Mouse (Mus musculus): ENCODE measurements around the gene Pgd. TPM values are rescaled to one million over a fixed set of nuclear protein-coding genes. Genes with fewer than 3 reads are reported as not detected.
"Not testable (repeated sequence)": the region's sequence is repeated elsewhere in the genome, so short reads cannot be mapped to it uniquely, and the experiment has no call there.

Pgd gene
- polyA plus RNA-seq (2015; fragmentation: Nextera tagmentation; extraction: Ambion mirVana): 93.7 and 100 TPM in 2 replicates

DNA sequence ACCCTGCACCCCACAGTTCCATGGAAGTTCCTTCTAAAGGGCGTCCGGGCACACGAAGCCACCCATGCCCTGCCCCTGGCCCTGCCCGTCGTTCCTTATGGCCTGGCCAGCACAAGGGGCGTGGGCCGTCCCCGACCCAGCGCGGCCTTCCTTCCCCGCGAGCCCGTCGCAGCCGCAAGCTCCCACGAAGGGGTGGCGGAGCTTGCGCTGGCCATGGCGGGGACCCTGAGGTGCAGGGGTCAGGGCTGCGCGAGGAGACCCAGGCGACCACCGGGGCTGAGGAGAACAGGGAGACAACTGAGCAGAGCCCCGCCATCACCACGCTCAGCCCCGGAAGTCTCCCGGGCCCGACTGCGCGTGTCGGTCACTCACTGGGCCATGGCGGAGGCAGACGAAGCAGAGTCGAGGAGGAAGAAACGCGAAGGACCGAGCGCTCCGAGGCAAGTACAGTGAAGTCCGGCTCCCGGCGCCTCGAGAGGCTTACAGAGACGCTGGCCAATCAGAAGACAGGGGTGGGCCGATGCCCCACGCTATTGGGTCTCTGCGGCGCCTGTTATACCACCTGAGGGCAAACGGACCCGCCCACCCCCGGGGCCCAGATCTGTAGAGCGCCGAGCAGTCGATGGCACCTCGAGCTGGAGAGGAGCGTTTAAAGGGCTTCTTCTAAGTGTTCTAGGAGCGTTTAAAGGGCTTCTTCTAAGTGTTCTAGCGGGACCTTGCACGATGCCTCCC lies at the start of gene Pgd:
Gene Pgd, minus strand, starts transcription at position 557 of the 732 bp plus-strand sequence.
- Histone ChIP-seq H3K4me3 (peak within 1 kb of the TSS; percentile 87), H3K9me3 (no peaks in the 10 kb centered on the region), H3K27me3 (no peaks in the 10 kb centered on the region), H3K4me2 (peak within 1 kb of the TSS; percentile 85), H3K36me3 (peaks cover 25% of the 10 kb centered on the region), H3K4me1 (peaks cover 12% of the 10 kb centered on the region), H3K9ac (peak within 1 kb of the TSS; percentile 91), H3K27ac (peak within 1 kb of the TSS; percentile 87)
- under 1% methylated on average over 59 of the region's 59 CpGs for WGBS
- ATAC-seq (ENCODE audit: insufficient number of reproducible peaks, insufficient read depth, low FRiP score, low TSS enrichment, low read depth): peak; percentile 99

DNA sequence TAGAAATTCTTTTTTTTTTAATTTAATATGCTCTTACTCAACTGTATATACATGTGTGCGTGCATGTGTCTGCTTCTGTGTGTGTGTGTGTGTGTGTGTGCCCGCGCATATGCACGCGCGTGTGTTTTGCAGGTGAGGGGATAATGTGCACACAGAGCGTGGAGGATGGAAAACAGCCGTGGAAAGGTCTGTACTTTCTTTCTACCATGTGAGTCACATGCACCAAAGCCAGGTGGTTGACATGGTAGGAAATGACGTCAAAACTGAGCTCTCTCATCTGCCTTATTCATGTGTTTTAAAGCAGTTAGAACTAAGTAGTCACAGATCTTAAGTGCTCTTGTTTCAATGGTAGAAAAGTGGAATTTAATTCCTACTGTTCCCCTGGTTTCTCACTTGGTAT lies 49.4 kb upstream of the Pgd start:
- no peak overlapping the region for H3K4me2 ChIP-seq
- peaks cover 26% of the 10 kb centered on the region for H3K4me1 ChIP-seq
- no peak overlapping the region for H3K9ac ChIP-seq
- peak overlapping the region; percentile 1; the same call in 1 of the 2 replicates for H3K27ac ChIP-seq
- peaks cover 60% of the 10 kb centered on the region for H3K36me3 ChIP-seq
- WGBS: 53% methylated on average over 9 of the region's 9 CpGs
- no peak overlapping the region for H3K4me3 ChIP-seq
- no peak for ATAC-seq (ENCODE audit: insufficient number of reproducible peaks, insufficient read depth, low FRiP score, low TSS enrichment, low read depth)
- H3K27me3 ChIP-seq: no peaks in the 10 kb centered on the region
- H3K9me3 ChIP-seq: no peaks in the 10 kb centered on the region; the same call in 1 of the 2 replicates

DNA sequence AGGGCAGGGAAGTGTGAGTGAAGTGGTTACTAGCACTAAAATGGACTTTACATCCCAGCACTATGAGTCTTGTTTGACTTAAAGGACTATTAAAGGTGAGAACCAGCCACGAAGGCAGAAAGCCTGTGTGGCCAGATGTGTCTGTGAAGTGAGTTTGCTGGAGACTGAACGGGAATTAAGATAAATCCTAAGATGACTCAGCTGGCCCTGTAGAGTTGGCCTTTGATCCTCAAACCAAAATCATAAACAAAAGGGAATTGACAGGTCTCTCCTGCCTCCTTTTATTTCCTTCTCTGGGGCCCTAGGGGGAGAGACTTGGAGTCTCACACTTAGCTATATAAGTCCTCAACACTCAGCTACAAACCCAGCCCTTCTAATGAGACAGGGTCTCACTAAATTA lies 48.8 kb upstream of the Pgd start:
- Histone ChIP-seq H3K4me2 (no peak overlapping the region), H3K9ac (no peak overlapping the region), H3K27ac (no peak overlapping the region; the same call in 1 of the 2 replicates), H3K36me3 (peaks cover 59% of the 10 kb centered on the region), H3K4me3 (no peak overlapping the region), H3K9me3 (no peaks in the 10 kb centered on the region; the same call in 1 of the 2 replicates), H3K27me3 (no peaks in the 10 kb centered on the region), H3K4me1 (peaks cover 23% of the 10 kb centered on the region)
- no peak for ATAC-seq (ENCODE audit: insufficient number of reproducible peaks, insufficient read depth, low FRiP score, low TSS enrichment, low read depth)
- 31% methylated on average over 2 of the region's 2 CpGs for WGBS

- H3K4me2 ChIP-seq; H3K9ac ChIP-seq; H3K4me3 ChIP-seq; H3K27ac ChIP-seq; H3K9me3 ChIP-seq; ATAC-seq (ENCODE audit: insufficient number of reproducible peaks, insufficient read depth, low FRiP score, low TSS enrichment, low read depth); H3K27me3 ChIP-seq: not testable (repeated sequence)
- Histone ChIP-seq H3K4me1 (peaks cover 15% of the 10 kb centered on the region), H3K36me3 (peaks cover 64% of the 10 kb centered on the region)
- WGBS: 92% methylated on average over 2 of the region's 2 CpGs
Observed at GRCm38 (mm10) chr4:149214468-149214867, 47.9 kb upstream of the Pgd start.

GRCm38 (mm10) chr4:149213466-149213865 lies 46.9 kb upstream of the Pgd start:
- Histone ChIP-seq H3K27me3 (no peaks in the 10 kb centered on the region), H3K9me3 (no peaks in the 10 kb centered on the region; the same call in 1 of the 2 replicates), H3K4me3 (no peak overlapping the region), H3K27ac (no peak overlapping the region), H3K4me1 (peaks cover 14% of the 10 kb centered on the region), H3K36me3 (peaks cover 65% of the 10 kb centered on the region), H3K9ac (no peak overlapping the region), H3K4me2 (no peak overlapping the region)
- 96% methylated on average over 9 of the region's 9 CpGs for WGBS
- ATAC-seq (ENCODE audit: insufficient number of reproducible peaks, insufficient read depth, low FRiP score, low TSS enrichment, low read depth): no peak

DNA sequence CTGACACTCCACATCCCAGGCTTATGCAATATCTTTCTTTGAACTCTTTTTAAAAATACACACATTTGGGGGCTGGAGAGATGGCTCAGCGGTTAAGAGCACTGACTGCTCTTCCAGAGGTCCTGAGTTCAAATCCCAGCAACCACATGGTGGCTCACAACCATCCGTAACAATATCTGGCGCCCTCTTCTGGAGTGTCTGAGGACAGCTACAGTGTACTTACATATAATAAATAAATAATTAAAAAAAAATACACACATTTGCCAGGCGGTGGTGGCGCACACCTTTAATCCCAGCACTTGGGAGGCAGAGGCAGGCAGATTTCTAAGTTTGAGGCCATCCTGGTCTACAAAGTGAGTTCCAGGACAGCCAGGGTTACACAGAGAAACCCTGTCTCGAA lies 44.9 kb upstream of the Pgd start:
- H3K4me1 ChIP-seq; H3K9ac ChIP-seq; H3K9me3 ChIP-seq; H3K4me3 ChIP-seq; H3K27ac ChIP-seq; ATAC-seq (ENCODE audit: insufficient number of reproducible peaks, insufficient read depth, low FRiP score, low TSS enrichment, low read depth); H3K4me2 ChIP-seq; H3K27me3 ChIP-seq: not testable (repeated sequence)
- peaks cover 72% of the 10 kb centered on the region for H3K36me3 ChIP-seq
- 93% methylated on average over 6 of the region's 6 CpGs for WGBS

DNA sequence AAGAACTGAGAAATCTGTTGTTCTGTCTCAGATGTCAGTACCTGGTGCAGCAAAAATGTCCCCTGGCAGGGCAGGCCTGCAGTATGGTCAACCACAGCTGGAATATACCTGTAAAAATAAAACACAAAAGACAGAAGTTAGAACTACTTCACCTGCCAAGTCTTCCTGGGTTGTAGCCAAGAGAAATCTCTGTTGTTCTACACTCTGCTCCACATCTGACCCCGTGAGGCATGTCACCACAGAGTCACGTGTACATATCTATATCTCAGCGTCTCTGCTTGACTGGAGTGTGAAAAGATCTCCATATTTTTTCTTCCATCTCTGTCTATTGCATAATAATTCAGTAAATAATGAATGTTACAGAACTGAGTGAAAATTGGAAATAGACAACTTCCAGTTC lies 35.9 kb upstream of the Pgd start:
- 85% methylated on average over 3 of the region's 3 CpGs for WGBS
- no peak for ATAC-seq (ENCODE audit: insufficient number of reproducible peaks, insufficient read depth, low FRiP score, low TSS enrichment, low read depth)

GRCm38 (mm10) chr4:149201110-149201509 lies 34.5 kb upstream of the Pgd start:
- 87% methylated on average over 4 of the region's 4 CpGs for WGBS
- Histone ChIP-seq H3K4me3 (no peak overlapping the region), H3K27ac (no peak overlapping the region), H3K27me3 (no peaks in the 10 kb centered on the region), H3K4me1 (no peaks in the 10 kb centered on the region), H3K4me2 (no peak overlapping the region), H3K9me3 (no peaks in the 10 kb centered on the region), H3K9ac (no peak overlapping the region), H3K36me3 (peaks cover 76% of the 10 kb centered on the region)
- no peak for ATAC-seq (ENCODE audit: insufficient number of reproducible peaks, insufficient read depth, low FRiP score, low TSS enrichment, low read depth)

More for the DNA sequence above, 35.9 kb upstream of the Pgd start:
- H3K4me1 ChIP-seq: no peaks in the 10 kb centered on the region
- no peak overlapping the region for H3K27ac ChIP-seq
- no peaks in the 10 kb centered on the region for H3K9me3 ChIP-seq
- peaks cover 81% of the 10 kb centered on the region for H3K36me3 ChIP-seq
- no peak overlapping the region for H3K4me2 ChIP-seq
- no peaks in the 10 kb centered on the region for H3K27me3 ChIP-seq
- no peak overlapping the region for H3K4me3 ChIP-seq
- H3K9ac ChIP-seq: no peak overlapping the region

- no peaks in the 10 kb centered on the region for H3K27me3 ChIP-seq
- peaks cover 60% of the 10 kb centered on the region for H3K36me3 ChIP-seq
- H3K27ac ChIP-seq: no peak overlapping the region
- H3K4me3 ChIP-seq: no peak overlapping the region
- no peaks in the 10 kb centered on the region for H3K4me1 ChIP-seq
- no peak overlapping the region for H3K9ac ChIP-seq
- ATAC-seq (ENCODE audit: insufficient number of reproducible peaks, insufficient read depth, low FRiP score, low TSS enrichment, low read depth): no peak
- no peaks in the 10 kb centered on the region for H3K9me3 ChIP-seq
- WGBS: 85% methylated on average over 1 of the region's 1 CpGs
- no peak overlapping the region for H3K4me2 ChIP-seq
Observed at GRCm38 (mm10) chr4:149197180-149197579, 30.6 kb upstream of the Pgd start.

DNA sequence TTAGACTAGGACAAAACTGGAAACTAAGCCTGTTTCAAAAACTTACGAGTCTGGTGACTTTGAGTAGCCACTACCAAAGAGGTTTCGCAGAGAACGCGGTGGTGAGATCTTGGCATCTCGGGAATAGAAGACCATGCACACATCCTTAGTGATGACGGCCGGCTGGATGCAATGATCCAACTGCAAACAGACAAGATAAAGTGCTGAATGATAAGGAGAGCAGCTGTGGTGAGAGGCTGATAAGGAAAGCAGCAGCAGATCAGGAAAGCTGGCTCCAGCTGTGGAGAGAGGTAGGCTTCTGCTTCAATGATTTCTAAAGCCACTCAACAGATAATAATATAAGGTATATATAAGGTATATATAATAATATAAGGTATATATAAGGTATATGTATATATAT lies 24.5 kb upstream of the Pgd start:
- H3K9ac ChIP-seq: no peak overlapping the region
- H3K4me1 ChIP-seq: no peaks in the 10 kb centered on the region
- H3K36me3 ChIP-seq: peaks cover 63% of the 10 kb centered on the region
- H3K4me3 ChIP-seq: no peak overlapping the region
- ATAC-seq (ENCODE audit: insufficient number of reproducible peaks, insufficient read depth, low FRiP score, low TSS enrichment, low read depth): no peak
- no peaks in the 10 kb centered on the region for H3K27me3 ChIP-seq
- no peaks in the 10 kb centered on the region for H3K9me3 ChIP-seq
- 93% methylated on average over 7 of the region's 7 CpGs for WGBS
- no peak overlapping the region for H3K4me2 ChIP-seq
- H3K27ac ChIP-seq: no peak overlapping the region

DNA sequence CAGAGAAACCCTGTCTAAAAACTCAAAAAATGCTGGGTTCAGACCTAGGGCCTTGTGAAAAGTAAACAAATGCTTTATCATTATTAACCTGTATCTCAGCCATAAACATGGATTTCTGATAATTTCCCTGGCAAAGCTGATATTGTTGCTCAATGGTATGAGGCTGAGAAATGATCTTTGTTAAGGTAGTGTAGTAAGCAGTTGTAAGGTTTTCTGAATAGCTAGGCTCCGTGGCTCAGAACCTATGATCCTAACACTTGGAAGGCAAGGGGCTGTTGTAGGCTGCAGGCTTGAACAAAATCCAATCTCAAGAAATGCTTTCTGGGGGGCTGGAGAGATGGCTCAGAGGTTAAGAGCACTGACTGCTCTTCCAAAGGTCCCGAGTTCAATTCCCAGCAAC lies 22.0 kb upstream of the Pgd start:
- Histone ChIP-seq H3K4me1 (no peaks in the 10 kb centered on the region), H3K4me2 (no peak overlapping the region), H3K27ac (no peak overlapping the region), H3K9ac (no peak overlapping the region), H3K4me3 (no peak overlapping the region), H3K36me3 (peaks cover 80% of the 10 kb centered on the region), H3K9me3 (no peaks in the 10 kb centered on the region), H3K27me3 (no peaks in the 10 kb centered on the region)
- no peak for ATAC-seq (ENCODE audit: insufficient number of reproducible peaks, insufficient read depth, low FRiP score, low TSS enrichment, low read depth)
- 95% methylated on average over 2 of the region's 2 CpGs for WGBS

- Histone ChIP-seq H3K9ac (no peak overlapping the region), H3K4me3 (no peak overlapping the region), H3K9me3 (no peaks in the 10 kb centered on the region), H3K27me3 (no peaks in the 10 kb centered on the region), H3K36me3 (peaks cover 79% of the 10 kb centered on the region), H3K4me2 (no peak overlapping the region), H3K27ac (no peak overlapping the region), H3K4me1 (peaks cover 11% of the 10 kb centered on the region; the same call in 1 of the 2 replicates)
- 51% methylated on average over 4 of the region's 4 CpGs for WGBS
- no peak for ATAC-seq (ENCODE audit: insufficient number of reproducible peaks, insufficient read depth, low FRiP score, low TSS enrichment, low read depth)
Observed at GRCm38 (mm10) chr4:149182755-149183154, 16.2 kb upstream of the Pgd start.
